Mouse (Mus musculus): ENCODE data around the gene Pcnx2. TPM values are rescaled to one million over a fixed set of nuclear protein-coding genes. Genes with fewer than 3 reads are reported as not detected.

Pcnx2 gene
- 0.19 TPM in 1 of 2 replicates, not detected in the other for polyA plus RNA-seq (2016; fragmentation: Nextera tagmentation; extraction: Ambion mirVana)

- Histone ChIP-seq H3K4me1 (replicated peaks) (peaks cover 14% of the 10 kb centered on the region), H3K4me2 (peak within 1 kb of the TSS; percentile 59), H3K27ac (no peak within 1 kb of the TSS), H3K9ac (replicated peaks) (0 out of 2 replicates have a peak within 1 kb of the TSS, but pooled peaks have one; percentile 18), H3K36me3 (no peaks in the 10 kb centered on the region), H3K4me3 (replicated peaks) (peak within 1 kb of the TSS; percentile 37), H3K9me3 (no peaks in the 10 kb centered on the region), H3K27me3 (peaks cover 35% of the 10 kb centered on the region)
- no peak; the same call in 1 of the 2 replicates for ATAC-seq (ENCODE audit: insufficient number of reproducible peaks, insufficient read depth, low FRiP score, low TSS enrichment, low read depth)
- 7% methylated on average over 44 of the region's 44 CpGs for WGBS
Measured at GRCm38 (mm10) chr8:125897868-125898788, at the start of gene Pcnx2. Gene Pcnx2 (minus strand): TSS chr8:125898317.

DNA sequence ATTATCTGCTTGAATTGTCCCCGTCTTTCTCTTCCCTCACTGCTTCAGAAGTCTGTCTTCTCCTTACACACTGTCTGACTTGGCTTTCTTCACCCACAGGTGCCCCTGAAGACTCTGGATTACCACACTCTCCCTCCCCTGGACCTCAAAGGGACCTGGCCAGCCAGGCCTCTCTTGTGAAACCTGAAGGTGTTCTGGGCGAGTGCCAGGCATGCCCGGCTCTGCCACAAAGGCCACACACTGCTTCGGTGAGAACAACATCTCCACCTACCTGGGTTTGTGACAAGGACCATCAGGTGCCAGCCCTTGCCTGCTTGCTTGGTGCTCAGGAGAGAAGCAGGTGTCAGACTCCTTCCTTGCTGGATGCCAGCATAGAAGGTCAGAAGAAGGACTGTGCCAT is 46.4 kb upstream of the Pcnx2 start:
- Histone ChIP-seq H3K4me2 (no peak overlapping the region), H3K27me3 (peaks cover 6% of the 10 kb centered on the region), H3K9ac (replicated peaks) (no peak overlapping the region), H3K9me3 (no peaks in the 10 kb centered on the region), H3K4me3 (replicated peaks) (no peak overlapping the region), H3K27ac (no peak overlapping the region), H3K4me1 (replicated peaks) (no peaks in the 10 kb centered on the region), H3K36me3 (no peaks in the 10 kb centered on the region)
- WGBS, result 78% methylated on average over 4 of the region's 4 CpGs
- no peak for ATAC-seq (ENCODE audit: insufficient number of reproducible peaks, insufficient read depth, low FRiP score, low TSS enrichment, low read depth)

DNA sequence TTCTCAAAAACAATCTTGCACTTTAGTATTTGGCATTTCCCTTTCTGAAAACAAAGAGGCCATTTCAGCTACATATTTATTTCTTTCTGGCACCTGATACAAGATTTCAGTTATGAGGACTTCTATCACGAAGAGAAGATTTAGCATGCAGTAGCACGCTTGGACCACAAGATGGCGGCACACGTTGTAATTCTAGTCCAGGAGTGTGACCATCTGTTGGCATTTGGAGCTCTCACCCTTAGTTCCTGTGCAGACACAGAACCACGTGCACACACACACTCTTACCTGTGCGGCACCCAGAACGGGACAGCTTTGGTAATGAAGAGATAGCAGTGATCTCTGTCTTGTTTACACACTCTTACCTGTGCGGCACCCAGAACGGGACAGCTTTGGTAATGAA is 37.5 kb upstream of the Pcnx2 start:
- H3K9me3 ChIP-seq, result 0 out of 2 replicates have a peak, but pooled peaks cover 5% of the 10 kb centered on the region
- no peak overlapping the region for H3K27ac ChIP-seq
- no peak overlapping the region for H3K4me2 ChIP-seq
- no peak overlapping the region for H3K9ac ChIP-seq (replicated peaks)
- WGBS, result 40% methylated on average over 9 of the region's 9 CpGs
- no peaks in the 10 kb centered on the region for H3K36me3 ChIP-seq
- no peaks in the 10 kb centered on the region for H3K4me1 ChIP-seq (replicated peaks)
- no peak overlapping the region for H3K4me3 ChIP-seq (replicated peaks)
- ATAC-seq (ENCODE audit: insufficient number of reproducible peaks, insufficient read depth, low FRiP score, low TSS enrichment, low read depth), result no peak
- no peaks in the 10 kb centered on the region for H3K27me3 ChIP-seq

GRCm38 (mm10) chr8:125931822-125932221 is 33.7 kb upstream of the Pcnx2 start:
- no peak overlapping the region for H3K4me3 ChIP-seq (replicated peaks)
- 0 out of 2 replicates have a peak, but pooled peaks cover 5% of the 10 kb centered on the region for H3K9me3 ChIP-seq
- no peak overlapping the region for H3K27ac ChIP-seq
- no peaks in the 10 kb centered on the region for H3K27me3 ChIP-seq
- no peak overlapping the region for H3K9ac ChIP-seq (replicated peaks)
- no peak overlapping the region for H3K4me2 ChIP-seq
- no peak for ATAC-seq (ENCODE audit: insufficient number of reproducible peaks, insufficient read depth, low FRiP score, low TSS enrichment, low read depth)
- WGBS, result 96% methylated on average over 6 of the region's 6 CpGs
- H3K36me3 ChIP-seq, result no peaks in the 10 kb centered on the region
- H3K4me1 ChIP-seq (replicated peaks), result no peaks in the 10 kb centered on the region

DNA sequence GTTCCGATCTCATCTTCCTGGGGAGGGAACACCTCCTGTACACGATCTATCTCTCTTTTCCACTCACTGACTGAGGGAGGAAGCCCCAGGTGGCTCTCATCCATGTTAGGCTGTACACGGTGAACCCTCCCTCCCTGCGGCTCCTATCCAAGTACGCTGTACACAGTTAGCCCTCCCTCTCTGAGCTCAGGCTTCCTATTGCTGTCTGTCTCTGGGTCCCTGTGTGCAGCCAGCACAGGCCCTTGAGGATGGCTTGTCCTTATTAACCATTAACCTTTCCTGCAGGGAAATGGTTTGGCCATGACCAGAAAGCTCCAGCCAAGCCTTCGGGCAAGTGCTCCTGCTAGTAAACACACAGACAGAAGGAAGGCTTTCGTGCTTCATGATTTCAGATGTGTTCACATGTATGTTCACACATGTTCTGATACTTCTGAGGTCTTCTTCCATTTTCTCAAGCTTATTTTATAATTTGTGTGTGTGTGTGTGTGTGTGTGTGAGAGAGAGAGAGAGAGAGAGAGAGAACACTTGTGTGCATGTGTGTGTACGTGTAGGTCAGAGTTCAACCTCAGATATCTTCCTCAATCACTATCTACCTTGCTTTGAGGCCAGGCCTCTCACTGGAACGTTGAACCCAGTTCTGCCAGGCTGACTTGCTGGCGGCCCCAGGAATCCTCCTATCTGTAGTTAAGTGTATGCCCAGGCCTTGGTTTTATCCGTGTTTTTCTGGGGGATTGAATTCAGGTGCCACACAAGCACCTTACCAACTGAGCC is 32.3 kb upstream of the Pcnx2 start:
- no peak overlapping the region for H3K27ac ChIP-seq
- WGBS, result 86% methylated on average over 11 of the region's 11 CpGs
- H3K4me1 ChIP-seq (replicated peaks), result no peaks in the 10 kb centered on the region
- H3K27me3 ChIP-seq, result no peaks in the 10 kb centered on the region
- no peaks in the 10 kb centered on the region for H3K36me3 ChIP-seq
- no peak for ATAC-seq (ENCODE audit: insufficient number of reproducible peaks, insufficient read depth, low FRiP score, low TSS enrichment, low read depth)
- H3K4me3 ChIP-seq (replicated peaks), result no peak overlapping the region
- no peak overlapping the region for H3K9ac ChIP-seq (replicated peaks)
- H3K4me2 ChIP-seq, result no peak overlapping the region
- 0 out of 2 replicates have a peak, but pooled peaks cover 5% of the 10 kb centered on the region for H3K9me3 ChIP-seq

DNA sequence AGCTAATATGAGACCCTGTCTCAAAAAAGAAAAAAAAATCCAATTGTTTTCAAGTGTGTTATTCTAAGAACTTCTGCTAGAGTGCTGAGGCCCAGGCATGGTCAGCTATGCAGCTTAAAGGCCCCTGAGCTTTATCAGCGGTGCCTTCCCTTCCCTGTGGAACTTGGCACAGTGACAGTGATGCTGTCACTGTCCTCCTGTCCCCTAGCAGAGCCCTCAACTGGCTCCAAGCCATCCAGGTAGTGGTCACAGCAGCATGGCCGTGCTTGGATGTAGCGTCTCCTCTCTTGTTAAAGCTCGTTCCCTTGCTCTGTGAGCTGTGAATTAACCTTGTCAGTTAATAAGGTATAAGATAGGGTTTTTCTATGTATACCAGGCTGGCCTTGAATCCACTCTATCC is 28.5 kb upstream of the Pcnx2 start:
- no peak overlapping the region for H3K9ac ChIP-seq (replicated peaks)
- no peaks in the 10 kb centered on the region for H3K9me3 ChIP-seq
- no peak for ATAC-seq (ENCODE audit: insufficient number of reproducible peaks, insufficient read depth, low FRiP score, low TSS enrichment, low read depth)
- no peak overlapping the region for H3K4me2 ChIP-seq
- H3K27me3 ChIP-seq, result no peaks in the 10 kb centered on the region
- H3K4me3 ChIP-seq (replicated peaks), result no peak overlapping the region
- 90% methylated on average over 4 of the region's 4 CpGs for WGBS
- H3K36me3 ChIP-seq, result no peaks in the 10 kb centered on the region
- H3K4me1 ChIP-seq (replicated peaks), result no peaks in the 10 kb centered on the region
- H3K27ac ChIP-seq, result no peak overlapping the region

DNA sequence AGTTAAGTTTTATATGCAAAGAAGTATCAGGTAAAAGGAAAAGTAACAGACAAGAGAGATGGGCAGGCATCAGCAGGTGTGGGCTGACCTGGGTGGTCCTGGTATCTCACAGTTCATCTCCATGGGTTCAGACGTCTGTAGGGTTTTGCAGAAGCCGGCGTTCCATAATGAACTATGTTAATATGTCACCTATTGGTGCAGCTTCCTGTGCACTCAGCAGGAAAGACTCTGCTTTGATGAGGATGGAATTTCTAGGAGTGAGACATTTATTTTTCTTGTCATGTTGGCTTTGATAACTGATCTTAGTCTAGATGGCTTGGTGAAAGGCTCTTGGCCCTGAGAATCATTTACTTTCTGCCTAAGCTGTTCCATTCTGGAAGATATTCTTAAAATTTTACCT is 24.2 kb upstream of the Pcnx2 start:
- H3K27me3 ChIP-seq, result no peaks in the 10 kb centered on the region
- no peaks in the 10 kb centered on the region for H3K36me3 ChIP-seq
- no peak overlapping the region for H3K9ac ChIP-seq (replicated peaks)
- H3K4me2 ChIP-seq, result no peak overlapping the region
- no peaks in the 10 kb centered on the region for H3K9me3 ChIP-seq
- no peak for ATAC-seq (ENCODE audit: insufficient number of reproducible peaks, insufficient read depth, low FRiP score, low TSS enrichment, low read depth)
- H3K4me3 ChIP-seq (replicated peaks), result no peak overlapping the region
- H3K27ac ChIP-seq, result no peak overlapping the region
- H3K4me1 ChIP-seq (replicated peaks), result peaks cover 17% of the 10 kb centered on the region
- 83% methylated on average over 3 of the region's 3 CpGs for WGBS

- Histone ChIP-seq H3K9ac (replicated peaks) (no peak overlapping the region), H3K4me3 (replicated peaks) (no peak overlapping the region), H3K36me3 (no peaks in the 10 kb centered on the region), H3K4me1 (replicated peaks) (peaks cover 17% of the 10 kb centered on the region), H3K27me3 (peaks cover 8% of the 10 kb centered on the region), H3K27ac (0 out of 2 replicates have a peak overlapping the region, but pooled peaks have one; percentile 17), H3K9me3 (no peaks in the 10 kb centered on the region), H3K4me2 (no peak overlapping the region)
- WGBS, result 65% methylated on average over 9 of the region's 9 CpGs
- ATAC-seq (ENCODE audit: insufficient number of reproducible peaks, insufficient read depth, low FRiP score, low TSS enrichment, low read depth), result no peak
Measured at GRCm38 (mm10) chr8:125920761-125921160, 22.6 kb upstream of the Pcnx2 start.

DNA sequence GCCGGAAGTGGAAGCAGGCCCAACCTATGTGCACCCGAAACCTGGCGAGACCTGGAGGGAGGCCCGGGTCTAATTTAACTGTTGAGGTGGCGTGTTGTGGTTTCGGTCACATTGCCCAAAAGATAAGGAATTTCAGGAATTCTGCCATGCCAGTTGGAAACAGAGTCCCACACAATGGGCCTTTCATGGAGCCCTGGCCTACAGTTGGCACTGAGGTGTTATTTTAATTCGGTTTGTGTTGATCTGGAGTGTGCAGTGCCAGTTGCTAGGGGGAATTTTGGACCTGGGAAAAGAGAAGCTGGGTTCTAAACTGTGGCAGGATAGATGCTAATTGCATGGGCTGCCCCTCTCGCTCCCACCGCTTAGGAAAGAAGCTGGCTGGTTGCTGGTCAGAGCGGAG is 22.2 kb upstream of the Pcnx2 start:
- H3K4me2 ChIP-seq, result no peak overlapping the region
- H3K36me3 ChIP-seq, result no peaks in the 10 kb centered on the region
- H3K9me3 ChIP-seq, result no peaks in the 10 kb centered on the region
- H3K9ac ChIP-seq (replicated peaks), result no peak overlapping the region
- 0 out of 2 replicates have a peak overlapping the region, but pooled peaks have one; percentile 17 for H3K27ac ChIP-seq
- 76% methylated on average over 10 of the region's 10 CpGs for WGBS
- ATAC-seq (ENCODE audit: insufficient number of reproducible peaks, insufficient read depth, low FRiP score, low TSS enrichment, low read depth), result no peak
- peaks cover 17% of the 10 kb centered on the region for H3K4me1 ChIP-seq (replicated peaks)
- no peak overlapping the region for H3K4me3 ChIP-seq (replicated peaks)
- peaks cover 10% of the 10 kb centered on the region for H3K27me3 ChIP-seq

DNA sequence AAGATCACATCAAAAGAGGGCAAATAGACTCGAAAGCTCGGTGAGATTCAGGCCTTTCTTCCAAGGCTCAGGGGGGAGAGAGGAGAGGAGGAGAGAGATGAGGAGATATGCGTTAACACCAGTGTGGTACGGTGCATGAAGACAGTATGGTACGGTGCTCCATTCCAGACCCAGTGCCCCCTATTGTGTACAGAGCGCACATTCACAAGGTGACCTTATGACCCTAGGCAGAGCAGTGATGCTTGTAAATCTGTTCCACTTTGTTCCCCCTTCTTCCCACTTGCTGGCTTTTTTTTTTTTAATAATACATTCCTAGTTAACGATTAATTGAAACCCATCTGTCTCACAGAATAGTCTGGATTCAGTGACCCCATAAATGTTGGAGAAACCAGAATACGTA is 21.4 kb upstream of the Pcnx2 start:
- ATAC-seq (ENCODE audit: insufficient number of reproducible peaks, insufficient read depth, low FRiP score, low TSS enrichment, low read depth), result no peak
- Histone ChIP-seq H3K36me3 (no peaks in the 10 kb centered on the region), H3K4me2 (no peak overlapping the region), H3K27ac (no peak overlapping the region), H3K9me3 (no peaks in the 10 kb centered on the region), H3K27me3 (peaks cover 17% of the 10 kb centered on the region), H3K4me1 (replicated peaks) (peaks cover 17% of the 10 kb centered on the region), H3K9ac (replicated peaks) (no peak overlapping the region), H3K4me3 (replicated peaks) (no peak overlapping the region)
- 52% methylated on average over 8 of the region's 8 CpGs for WGBS

- H3K36me3 ChIP-seq, result no peaks in the 10 kb centered on the region
- H3K4me3 ChIP-seq (replicated peaks), result no peak overlapping the region
- H3K27ac ChIP-seq, result no peak overlapping the region
- peaks cover 24% of the 10 kb centered on the region for H3K27me3 ChIP-seq
- no peak overlapping the region for H3K9ac ChIP-seq (replicated peaks)
- no peak overlapping the region for H3K4me2 ChIP-seq
- no peak for ATAC-seq (ENCODE audit: insufficient number of reproducible peaks, insufficient read depth, low FRiP score, low TSS enrichment, low read depth)
- H3K4me1 ChIP-seq (replicated peaks), result peaks cover 20% of the 10 kb centered on the region
- H3K9me3 ChIP-seq, result no peaks in the 10 kb centered on the region
- WGBS, result 76% methylated on average over 2 of the region's 2 CpGs
Measured at GRCm38 (mm10) chr8:125918719-125919118, 20.6 kb upstream of the Pcnx2 start.
